Mouse (Mus musculus) bone marrow, adult 2 months (tissue): ENCODE data around the gene Syngr1.

ENCODE experiments used
- CTCF ChIP-seq: fragments of 200-500 bp; IDR thresholded peaks from 2 replicates; pipeline ENCODE4 v1.5.1; 2011; ENCODE audit warnings: low read length, control low read depth; ENCODE audit not compliant: control insufficient read depth, insufficient read depth
- POLR2A ChIP-seq: fragments of 200-500 bp; IDR thresholded peaks from 2 replicates; pipeline ENCODE4 v1.6.1; 2011; ENCODE audit warnings: low read depth, mild to moderate bottlenecking, control low read depth, low read length, borderline replicate concordance; ENCODE audit not compliant: control insufficient read depth

DNA sequence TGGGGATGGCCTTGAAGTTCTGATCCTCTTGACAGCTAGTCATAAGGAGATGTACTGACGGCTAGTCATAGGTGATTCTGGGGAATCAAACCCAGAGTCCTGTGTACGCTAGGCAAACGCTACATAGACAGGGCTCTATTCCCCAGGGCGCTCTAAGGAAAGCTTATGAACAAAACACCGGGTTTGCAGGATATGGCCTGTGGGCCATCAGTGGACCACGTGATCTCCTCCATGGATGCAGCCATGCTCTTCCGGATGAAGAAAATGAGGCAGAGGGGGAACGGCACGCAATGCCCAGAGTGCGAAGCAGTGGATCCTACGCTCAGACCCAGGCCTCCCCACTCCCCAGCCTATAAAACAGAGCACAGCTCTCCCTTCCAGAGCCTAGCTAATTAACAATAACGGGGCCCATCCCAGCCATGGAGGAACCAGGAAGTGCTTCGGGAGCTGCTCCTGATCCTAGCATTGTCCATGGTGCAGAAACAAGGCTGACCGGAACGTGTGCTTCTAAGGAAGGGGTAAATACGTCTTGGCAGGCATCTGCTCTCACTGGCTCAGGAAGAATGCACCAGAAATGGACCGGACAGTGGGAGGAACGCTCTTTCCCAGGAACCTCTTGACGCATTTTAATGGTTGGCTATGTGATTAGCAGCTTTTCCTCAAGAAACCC, 39.9 kb upstream of the Syngr1 start:
- TF ChIP-seq CTCF (no peak), POLR2A (no peak)
